Mouse (Mus musculus): ENCODE data around the gene Ip6k1.

DNA sequence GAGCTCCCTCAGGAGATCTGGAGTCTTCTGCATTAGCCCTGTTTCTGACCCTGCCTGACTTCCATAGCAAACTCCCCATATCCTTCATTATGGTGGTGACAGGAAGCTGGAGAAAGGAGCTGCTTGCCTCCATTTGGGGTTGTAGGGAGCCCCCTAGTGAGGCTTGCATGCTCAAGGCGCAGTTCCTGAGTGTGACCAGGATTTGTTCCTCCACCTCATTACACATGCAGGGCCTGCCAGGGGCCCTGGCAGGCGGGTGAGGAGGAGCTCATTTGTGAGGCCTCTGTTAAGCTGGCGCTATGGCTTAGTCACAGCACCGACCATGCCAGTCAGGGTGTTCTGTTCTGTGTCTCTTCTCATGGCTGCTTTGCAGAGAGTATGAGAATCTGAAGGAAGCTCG, 40.4 kb upstream of the Ip6k1 start:
- TF ChIP-seq TAL1 (conservative IDR thresholded peaks at IDR 0.05; ENCODE audit: low read depth, low read length) (no peak), CTCF (IDR thresholded peaks at IDR 0.05; ENCODE audit: low read depth, low read length) (no peak), GATA1 (IDR thresholded peaks at IDR 0.05; ENCODE audit: borderline replicate concordance, low read length) (no peak), POLR2AphosphoS5 (IDR thresholded peaks at IDR 0.05; ENCODE audit: insufficient replicate concordance, low read depth, low read length) (no peak), GATA2 (IDR thresholded peaks at IDR 0.05; ENCODE audit: borderline replicate concordance, low read depth, low read length) (no peak)

Measured in G1E (cell line).